9 mouse cellular contexts compared by ENCODE assay signal in genomic region chr5:36075172-36076074, GRCm38 (mm10).
DNase-seq lines count a peak whose midpoint lies in the region; ATAC-seq lines count a peak whose summit lies in the region.
"Had no signal": no experiment of that assay in that cellular context is flagged by ENCODE, and none has a peak within 500 bp of the region (broad histone marks: within the 10 kb centered on the region; RNA-seq: fewer than 3 reads in every experiment).

No protein-coding gene starts in this region.

- no peaks in the 10 kb centered on the region for H3K36me3 ChIP-seq in kidney, embryonic 16.5 days (ENCODE audit: insufficient read depth, low read length)
- H3K36me3 ChIP-seq in liver, embryonic 12.5 days = no peaks in the 10 kb centered on the region
- H3K36me3 ChIP-seq in forebrain, embryonic 12.5 days (replicated peaks) = no peaks in the 10 kb centered on the region
- H3K36me3 ChIP-seq: limb, embryonic 12.5 days had no signal

- H3K4me2 ChIP-seq in kidney, embryonic 16.5 days (replicated peaks; ENCODE audit: low read depth, low read length) = no peak overlapping the region
- H3K4me2 ChIP-seq in liver, embryonic 12.5 days = no peak overlapping the region
- no peak overlapping the region for H3K4me2 ChIP-seq in forebrain, embryonic 12.5 days
- H3K4me2 ChIP-seq: limb, embryonic 12.5 days had no signal

- no peak overlapping the region for H3K27ac ChIP-seq in kidney, embryonic 16.5 days (ENCODE audit: low read length)
- H3K27ac ChIP-seq in liver, embryonic 12.5 days = no peak overlapping the region
- no peak overlapping the region for H3K27ac ChIP-seq in forebrain, embryonic 12.5 days
- H3K27ac ChIP-seq: limb, embryonic 12.5 days had no signal

- WGBS in kidney, embryonic 16.5 days = 23% methylated on average over 5 of the region's 5 CpGs
- WGBS in liver, embryonic 12.5 days (ENCODE audit: insufficient replicate concordance) = 72% methylated on average over 5 of the region's 5 CpGs
- 76% methylated on average over 5 of the region's 5 CpGs for WGBS in forebrain, embryonic 12.5 days

- peaks cover 5% of the 10 kb centered on the region; the same call in 1 of the 2 replicates for H3K4me1 ChIP-seq in kidney, embryonic 16.5 days (ENCODE audit: insufficient read depth, low read length)
- H3K4me1 ChIP-seq in liver, embryonic 12.5 days = 0 out of 2 replicates have a peak, but pooled peaks cover 3% of the 10 kb centered on the region
- H3K4me1 ChIP-seq in forebrain, embryonic 12.5 days = peaks cover under 1% of the 10 kb centered on the region; the same call in 1 of the 2 replicates

- H3K27me3 ChIP-seq in kidney, embryonic 16.5 days (ENCODE audit: insufficient read depth, low read length) = peaks cover 15% of the 10 kb centered on the region
- no peaks in the 10 kb centered on the region for H3K27me3 ChIP-seq in liver, embryonic 12.5 days (replicated peaks)
- H3K27me3 ChIP-seq in forebrain, embryonic 12.5 days = peaks cover 15% of the 10 kb centered on the region
- H3K27me3 ChIP-seq: limb, embryonic 12.5 days had no signal

- ATAC-seq in kidney, embryonic 16.5 days (ENCODE audit: low FRiP score, low TSS enrichment) = no peak
- ATAC-seq in liver, embryonic 12.5 days = no peak
- no peak for ATAC-seq in forebrain, embryonic 12.5 days (ENCODE audit: low FRiP score)

- H3K4me3 ChIP-seq in kidney, embryonic 16.5 days (ENCODE audit: low read length) = no peak overlapping the region
- no peak overlapping the region for H3K4me3 ChIP-seq in liver, embryonic 12.5 days
- H3K4me3 ChIP-seq in forebrain, embryonic 12.5 days (replicated peaks) = no peak overlapping the region
- H3K4me3 ChIP-seq: limb, embryonic 12.5 days had no signal

- peaks cover 4% of the 10 kb centered on the region; the same call in 1 of the 2 replicates for H3K9me3 ChIP-seq in kidney, embryonic 16.5 days (ENCODE audit: low read length)
- H3K9me3 ChIP-seq in liver, embryonic 12.5 days (replicated peaks) = no peaks in the 10 kb centered on the region
- H3K9me3 ChIP-seq in forebrain, embryonic 12.5 days = no peaks in the 10 kb centered on the region

- DNase-seq in kidney, adult 11 months = peak; percentile 83
- DNase-seq in gastrocnemius, adult 8-10 months (ENCODE audit: low spot score in 2 of 2) = peak; percentile 27 to 48
- peak; percentile 65 for DNase-seq in kidney, adult 18-20 months
- peak; percentile 89 for DNase-seq in lung, postnatal 36 days
- no peak for DNase-seq in thymus, postnatal 14 days

- no peak overlapping the region for H3K9ac ChIP-seq in kidney, embryonic 16.5 days (replicated peaks; ENCODE audit: low read length)
- no peak overlapping the region for H3K9ac ChIP-seq in liver, embryonic 12.5 days
- no peak overlapping the region for H3K9ac ChIP-seq in forebrain, embryonic 12.5 days
- H3K9ac ChIP-seq: limb, embryonic 12.5 days had no signal
